Mouse (Mus musculus): Measurements from ENCODE around the gene Hes7.

The Hes7 gene

DNA sequence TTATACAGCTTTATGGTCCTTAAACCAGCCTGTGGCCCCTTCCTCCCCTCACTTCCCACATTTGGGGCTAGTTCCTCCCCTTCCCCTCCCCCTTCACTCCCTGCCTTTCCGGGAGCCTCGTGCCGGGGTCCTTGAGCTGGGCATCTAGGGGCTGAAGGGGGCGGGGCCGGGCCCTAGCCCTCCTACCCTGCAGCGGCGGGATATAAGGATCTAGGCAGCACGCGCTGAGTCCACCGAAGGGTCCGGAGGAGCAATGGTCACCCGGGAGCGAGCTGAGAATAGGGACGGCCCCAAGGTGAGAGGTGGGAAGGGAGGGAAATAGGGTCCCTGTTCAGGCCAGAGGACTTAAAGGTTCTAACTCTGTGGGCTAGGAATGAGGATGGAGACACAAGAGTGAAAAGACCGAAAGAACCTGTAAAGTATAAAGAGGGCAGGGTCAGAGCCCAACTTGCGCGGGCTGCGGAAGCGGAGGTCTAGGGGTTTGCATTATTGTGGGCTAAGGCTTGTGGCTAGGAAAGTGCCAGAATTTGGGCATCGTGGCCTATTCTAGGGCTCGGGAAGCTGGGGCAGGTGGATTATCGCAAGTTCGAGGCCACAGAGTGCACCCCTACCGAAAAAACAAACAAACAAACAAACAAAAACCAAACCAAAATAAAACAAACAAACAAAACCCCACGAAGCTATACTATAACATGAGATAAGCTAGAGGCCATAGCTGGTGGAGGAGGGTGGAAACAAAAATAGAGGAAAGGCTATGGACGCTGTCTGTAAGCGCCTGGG, at the start of gene Hes7:
Gene Hes7 (plus strand): TSS at position 184 of the 780 bp plus-strand sequence.
- DNase-seq (ENCODE audit: low read depth, low spot score) = no peak

DNA sequence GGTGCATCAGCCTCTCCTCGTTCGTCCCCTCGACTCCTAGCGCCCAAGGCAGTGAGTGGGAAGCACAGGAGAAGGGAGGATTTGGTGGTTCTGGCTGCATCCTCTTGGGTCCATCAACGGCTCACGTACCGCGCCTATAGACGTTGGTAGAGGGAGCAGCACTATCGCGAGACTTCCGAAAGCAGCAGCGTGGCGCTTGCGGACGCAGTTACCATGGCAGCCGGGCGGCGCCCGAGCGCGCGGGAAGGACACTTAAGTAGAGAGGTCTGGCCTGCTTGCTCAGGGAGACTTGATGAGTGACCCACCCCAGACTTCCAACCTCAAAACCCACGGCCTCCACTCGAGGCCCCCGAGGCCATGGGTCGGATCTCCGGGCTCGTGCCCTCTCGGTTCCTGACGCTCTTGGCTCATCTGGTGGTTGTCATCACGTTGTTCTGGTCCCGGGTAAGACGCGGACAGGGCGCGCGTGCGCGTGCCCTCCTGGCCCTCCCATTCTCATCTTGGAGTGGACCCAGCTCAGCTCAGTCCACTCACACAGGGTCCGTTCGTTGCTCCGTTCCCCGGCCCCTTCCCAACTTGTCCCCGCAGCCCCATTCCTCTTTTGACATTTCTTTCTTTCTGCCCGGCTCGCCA, 49.5 kb upstream of the Hes7 start, which contains the start of gene Tmem107:
Gene Tmem107 (plus strand): TSS at position 217 of the 633 bp plus-strand sequence.
- peak; percentile 96 for DNase-seq (ENCODE audit: low read depth, low spot score)

DNA sequence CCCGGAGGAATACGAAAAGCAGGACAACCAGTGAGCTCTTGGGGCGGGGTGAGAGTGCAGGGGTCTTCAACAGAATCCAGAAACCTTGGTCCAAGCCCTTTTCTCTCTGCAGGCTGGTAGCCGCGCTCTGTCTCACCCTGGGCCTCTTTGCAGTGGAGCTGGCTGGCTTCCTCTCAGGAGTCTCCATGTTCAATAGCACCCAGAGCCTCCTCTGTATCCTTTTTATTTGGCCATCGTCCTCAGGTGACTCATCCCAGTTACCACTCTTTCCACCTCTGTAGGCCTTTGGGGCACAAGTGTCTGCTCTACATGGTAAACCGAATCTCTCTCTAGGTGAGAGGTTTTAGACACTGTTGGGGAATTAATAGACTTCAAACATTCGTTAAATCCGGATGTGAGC, 48.9 kb upstream of the Hes7 start:
- DNase-seq (ENCODE audit: low read depth, low spot score) = peak; percentile 73

DNA sequence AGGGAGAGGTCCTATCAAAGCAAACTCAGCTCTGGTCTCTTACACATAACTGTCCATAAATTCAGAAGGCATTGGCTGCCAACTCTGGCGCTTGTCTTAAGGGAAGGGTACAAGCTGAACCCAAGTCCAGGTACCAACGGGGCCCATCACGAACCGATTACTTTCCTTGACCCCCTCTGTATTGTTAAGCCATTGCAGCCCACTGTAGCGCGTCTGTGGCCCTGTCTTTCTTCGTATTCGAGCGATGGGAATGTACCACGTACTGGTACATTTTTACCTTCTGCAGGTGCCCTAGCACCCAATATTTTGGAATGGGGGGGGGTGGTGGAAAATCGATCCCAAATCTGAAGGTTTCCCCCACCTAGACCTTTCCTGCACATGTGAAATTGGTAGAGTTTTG, 48.0 kb upstream of the Hes7 start:
- DNase-seq (ENCODE audit: low read depth, low spot score) = no peak

DNA sequence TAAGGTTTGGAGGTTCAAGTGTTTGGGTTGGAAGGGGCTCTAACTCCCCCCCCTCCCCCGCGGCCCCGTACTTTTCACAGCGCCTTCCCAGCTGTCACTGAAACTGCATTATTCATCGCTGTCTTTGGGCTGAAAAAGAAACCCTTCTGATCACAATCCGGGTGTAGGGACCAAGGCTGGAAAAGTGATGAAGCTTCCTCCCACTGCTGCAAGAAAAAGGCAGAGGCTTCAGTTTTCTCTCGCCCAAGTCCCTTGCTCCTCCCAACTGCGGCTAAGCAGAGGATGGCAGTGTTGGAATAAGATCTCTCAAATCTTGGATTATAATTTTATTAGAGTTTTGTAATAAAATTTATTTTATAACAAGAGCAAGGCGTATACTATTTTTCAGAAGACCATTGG, 47.5 kb upstream of the Hes7 start:
- DNase-seq (ENCODE audit: low read depth, low spot score) = no peak

DNA sequence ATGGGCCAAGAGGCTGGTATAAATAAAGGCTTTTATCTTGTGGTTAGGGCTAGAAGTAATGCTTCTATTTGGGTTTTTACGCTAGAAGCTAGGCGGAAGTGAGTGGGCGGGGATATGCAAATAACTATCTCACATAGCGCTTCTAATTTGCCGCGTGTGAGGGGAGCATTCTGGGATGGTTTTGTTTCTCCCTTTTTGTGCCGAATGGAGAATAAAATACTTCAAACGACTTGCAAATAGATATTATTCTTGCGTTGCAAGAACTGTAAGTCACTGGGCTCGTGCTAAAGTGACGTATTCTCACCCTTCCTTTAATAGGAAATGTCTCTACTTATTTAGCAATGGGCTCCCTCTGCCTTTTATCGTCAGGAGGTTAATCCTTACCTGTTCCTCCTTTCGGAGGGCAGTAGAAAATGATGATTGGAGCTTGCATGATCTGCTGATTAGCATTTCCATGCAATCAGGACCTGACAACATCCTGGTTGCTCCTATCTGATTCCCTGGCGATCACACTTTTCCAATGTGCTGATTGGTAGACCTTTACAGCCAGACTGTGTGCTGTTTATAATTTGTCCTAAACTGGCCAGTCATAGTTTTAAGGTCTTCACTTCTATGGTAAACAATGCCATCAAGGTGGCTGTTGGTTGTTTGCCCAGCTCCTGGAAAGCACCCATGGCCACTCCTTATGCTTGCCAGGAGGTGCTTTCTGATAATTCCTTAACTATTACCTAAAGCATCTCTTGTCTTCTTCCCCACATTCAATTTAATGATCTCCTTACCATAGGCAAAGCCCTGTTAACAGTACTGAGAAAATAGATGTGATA, 46.9 kb upstream of the Hes7 start:
- DNase-seq (ENCODE audit: low read depth, low spot score) = peak; percentile 98

DNA sequence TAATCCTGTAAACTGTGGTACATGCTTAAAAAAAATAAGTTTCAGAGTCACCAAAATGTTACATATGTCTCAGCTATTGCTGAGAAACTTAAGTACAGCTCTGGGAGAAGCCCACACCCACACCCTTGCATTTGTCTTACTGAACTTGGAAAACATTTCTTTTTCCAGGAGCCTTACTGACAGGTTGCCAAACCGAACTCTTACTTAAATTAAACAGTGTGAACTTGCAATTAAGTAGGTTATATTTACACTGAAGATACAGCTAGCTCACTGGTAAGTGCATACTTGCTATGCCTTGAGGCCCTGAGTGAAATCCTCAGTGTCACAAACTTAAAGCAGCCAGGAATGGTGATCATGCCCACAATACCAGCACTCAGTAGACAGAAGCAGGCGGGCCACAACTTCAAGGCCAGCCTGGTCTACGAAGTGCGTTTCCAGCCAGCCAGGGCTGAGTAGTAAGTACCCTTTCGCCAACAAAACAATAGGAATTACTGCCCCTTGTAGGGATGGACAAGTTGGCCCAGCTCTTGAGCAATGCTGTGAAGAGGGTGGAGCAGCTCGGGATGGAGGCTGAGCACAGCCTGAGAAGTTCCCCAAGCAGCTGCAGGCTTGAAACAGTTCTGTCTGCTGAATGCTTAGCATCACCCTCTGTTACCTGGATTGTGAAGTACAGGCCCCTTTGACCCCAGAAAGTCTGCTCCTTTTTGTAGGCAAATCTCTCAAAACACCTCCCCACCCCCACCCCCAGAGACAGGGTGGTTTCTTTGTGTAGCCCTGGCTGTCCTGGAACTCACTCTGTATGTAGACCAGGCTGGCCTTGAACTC, 46.0 kb upstream of the Hes7 start:
- DNase-seq (ENCODE audit: low read depth, low spot score) = peak; percentile 57

DNA sequence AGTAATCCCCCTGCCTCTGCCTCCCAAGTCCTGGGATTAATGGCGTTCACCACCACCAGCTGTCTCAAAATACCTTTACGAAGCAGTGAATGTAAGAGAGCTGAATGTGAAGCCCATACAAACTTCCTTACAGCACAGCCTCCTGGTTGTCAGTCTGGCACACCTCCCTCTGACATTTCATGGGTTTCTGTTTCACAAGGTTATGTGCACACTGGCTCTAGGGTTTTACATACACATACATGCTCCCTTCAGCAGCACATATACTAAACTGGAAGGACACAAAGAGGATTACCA, 45.5 kb upstream of the Hes7 start:
- no peak for DNase-seq (ENCODE audit: low read depth, low spot score)

DNA sequence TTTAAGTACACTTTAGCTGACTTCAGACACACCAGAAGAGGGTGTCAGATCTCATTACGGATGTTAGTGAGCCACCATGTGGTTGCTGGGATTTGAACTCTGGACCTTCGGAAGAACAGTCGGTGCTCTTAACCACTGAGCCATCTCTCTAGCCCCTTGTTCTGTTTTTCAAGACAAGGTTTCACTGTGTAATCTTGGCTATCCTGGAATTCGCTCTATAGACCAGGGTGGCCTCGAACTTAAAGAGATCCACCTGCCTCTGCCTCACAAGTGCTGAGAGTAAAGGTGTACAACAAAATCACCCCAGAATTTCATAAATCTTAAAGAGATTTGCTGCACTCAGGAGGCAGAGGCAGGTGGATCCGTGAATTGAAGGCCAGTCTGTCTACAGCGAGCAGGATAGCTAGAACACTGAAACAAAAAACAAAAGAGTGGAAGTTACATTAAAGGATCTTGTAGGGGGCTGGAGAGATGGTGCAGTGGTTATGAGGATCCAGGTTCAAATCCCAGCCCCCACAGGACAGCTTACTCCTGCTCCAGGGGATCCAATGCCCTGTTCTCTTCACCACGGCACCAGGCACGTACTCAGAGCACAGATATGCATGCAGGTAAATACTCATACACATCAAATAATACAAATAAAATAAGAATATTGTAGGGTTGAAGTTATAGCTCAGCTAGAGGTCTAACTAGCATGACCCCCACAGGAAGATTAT, 44.3 kb upstream of the Hes7 start:
- DNase-seq (ENCODE audit: low read depth, low spot score) = peak; percentile 55

DNA sequence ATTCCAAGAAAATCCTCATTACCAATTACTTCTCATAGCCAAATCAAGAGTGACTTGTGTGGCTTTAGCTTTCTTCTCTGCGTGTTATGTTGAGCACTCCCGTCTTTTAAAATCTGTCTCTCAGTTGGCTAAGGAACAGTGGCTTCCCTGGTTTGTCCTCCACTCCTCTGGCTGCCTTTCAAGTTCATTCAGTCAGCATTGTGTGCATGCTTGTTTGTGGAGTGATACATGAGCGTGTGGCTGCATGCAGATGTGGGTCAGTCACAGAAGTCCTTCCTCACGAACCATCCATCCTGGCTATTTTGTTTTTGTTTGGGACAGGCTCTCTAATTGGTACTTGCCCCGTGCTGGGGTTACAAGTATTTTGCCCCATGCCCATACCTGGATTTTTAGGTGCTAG, 43.6 kb upstream of the Hes7 start:
- no peak for DNase-seq (ENCODE audit: low read depth, low spot score)

DNA sequence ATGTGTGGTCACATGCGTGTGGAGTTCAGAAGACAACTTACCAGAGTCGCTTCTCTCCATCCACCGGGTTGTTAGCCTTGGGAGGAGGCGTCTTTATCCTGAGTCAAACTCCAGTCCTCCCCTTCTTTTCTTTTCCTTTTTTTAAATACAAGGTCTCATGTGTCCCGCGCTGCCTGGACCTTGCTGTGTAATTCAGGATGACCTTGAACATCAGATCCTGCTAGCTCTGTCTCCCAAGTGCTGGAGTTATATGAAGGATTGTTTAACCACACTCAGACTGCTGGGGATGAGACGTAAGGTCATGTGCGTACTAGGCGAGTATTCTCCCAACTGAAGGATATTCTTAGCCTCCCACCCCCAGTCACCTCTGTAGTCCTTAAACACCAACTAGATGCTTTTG, 42.9 kb upstream of the Hes7 start:
- DNase-seq (ENCODE audit: low read depth, low spot score) = no peak

DNA sequence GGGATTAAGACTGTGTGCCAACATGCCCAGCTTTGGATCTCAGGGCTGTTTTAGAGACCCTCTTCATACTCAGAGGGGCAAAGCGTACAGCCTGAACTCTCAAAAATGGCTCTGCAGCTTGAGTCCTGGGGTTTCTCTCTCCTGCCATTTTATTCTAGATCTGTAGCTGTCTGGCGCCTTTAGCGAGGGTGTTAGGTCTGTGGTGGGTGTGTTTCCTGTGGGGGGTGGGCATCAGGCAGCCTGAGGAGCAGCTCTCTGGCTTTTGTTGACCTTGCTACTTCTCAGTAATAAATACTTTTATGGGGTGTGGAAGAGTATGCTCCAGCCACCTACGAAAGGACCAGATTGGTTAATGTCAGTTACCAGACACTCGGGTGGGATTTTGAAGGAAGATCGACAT, 42.2 kb upstream of the Hes7 start:
- DNase-seq (ENCODE audit: low read depth, low spot score) = no peak

DNA sequence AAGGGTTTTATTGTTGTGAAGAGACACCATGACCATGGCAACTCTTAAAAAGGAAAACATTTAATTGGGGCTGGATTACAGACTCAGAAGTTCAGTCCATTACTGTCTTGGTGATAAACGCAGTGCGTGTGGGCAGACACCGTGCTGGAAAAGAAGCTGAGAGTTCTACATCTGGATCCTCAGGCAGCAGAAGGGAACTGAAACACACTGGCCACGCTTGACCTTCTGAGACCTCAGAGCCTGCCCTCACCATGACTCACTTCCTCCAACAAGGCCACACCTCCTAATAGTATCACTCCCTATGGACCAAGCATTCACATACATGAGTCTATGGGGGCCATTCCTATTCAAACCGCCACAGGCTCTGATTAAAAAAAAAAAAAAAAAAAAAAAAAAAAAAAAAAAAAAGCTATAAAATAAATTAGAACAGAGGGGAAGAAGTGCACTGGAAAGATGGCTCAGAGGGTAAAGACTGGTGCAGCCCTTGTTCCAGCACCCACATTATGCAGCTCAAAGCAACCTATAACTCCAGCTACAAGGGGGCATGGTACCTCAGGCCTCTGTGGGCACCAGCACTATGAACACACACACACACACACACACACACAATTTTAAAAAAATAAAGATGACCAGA, 41.3 kb upstream of the Hes7 start:
- peak; percentile 96 for DNase-seq (ENCODE audit: low read depth, low spot score)

DNA sequence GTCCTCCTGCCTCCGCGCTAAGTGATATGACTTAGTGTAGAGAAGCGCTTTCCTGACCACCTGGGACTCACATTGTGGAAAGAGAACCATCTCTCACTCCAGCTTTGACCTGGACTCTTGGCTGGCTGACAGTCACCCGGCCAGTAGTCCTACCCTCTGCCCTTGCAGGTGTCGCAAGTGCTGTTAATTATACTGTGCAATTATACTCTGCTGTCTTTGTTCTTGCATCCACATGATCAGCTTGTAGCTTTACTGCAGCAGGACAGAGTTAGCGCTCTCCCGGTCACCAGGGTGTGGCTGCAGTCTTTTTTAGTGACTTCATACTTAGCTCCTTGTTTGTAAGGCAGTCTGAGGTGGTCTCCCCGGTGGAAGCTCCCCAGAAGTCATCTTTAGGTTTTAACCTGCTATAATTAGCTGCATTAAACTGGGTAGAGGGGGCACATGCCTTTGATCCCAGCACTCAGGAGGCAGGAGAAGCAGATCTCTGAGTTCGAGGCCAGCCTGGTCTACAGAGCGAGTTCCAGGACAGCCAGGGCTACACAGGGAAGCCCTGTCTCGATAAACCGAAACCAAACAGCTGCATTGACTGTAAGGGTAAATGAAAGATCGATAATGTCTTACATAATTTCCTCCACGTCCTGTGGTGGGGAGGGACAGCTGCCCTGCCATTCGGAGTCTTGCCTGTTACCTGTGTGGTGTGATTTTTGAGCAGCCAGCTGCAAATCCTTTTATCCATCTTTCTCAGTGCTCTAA, 39.9 kb upstream of the Hes7 start:
- DNase-seq (ENCODE audit: low read depth, low spot score) = no peak

DNA sequence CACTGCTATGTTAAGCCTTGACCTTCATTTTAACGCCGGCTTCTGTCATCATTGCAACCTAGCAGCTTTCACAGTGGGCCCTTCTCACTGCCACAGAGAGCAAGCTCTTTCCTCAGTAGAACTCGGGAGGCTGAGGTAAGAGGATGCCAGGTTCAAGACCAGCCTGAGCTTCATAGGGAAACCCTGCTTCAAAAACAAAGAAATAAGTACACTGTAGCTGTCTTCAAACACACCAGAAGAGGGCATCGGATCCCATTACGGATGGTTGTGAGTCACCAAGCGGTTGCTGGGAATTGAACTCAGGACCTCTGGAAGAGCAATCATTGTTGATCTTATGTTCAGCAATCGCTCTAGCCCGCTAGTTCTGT, 39.4 kb upstream of the Hes7 start:
- no peak for DNase-seq (ENCODE audit: low read depth, low spot score)

DNA sequence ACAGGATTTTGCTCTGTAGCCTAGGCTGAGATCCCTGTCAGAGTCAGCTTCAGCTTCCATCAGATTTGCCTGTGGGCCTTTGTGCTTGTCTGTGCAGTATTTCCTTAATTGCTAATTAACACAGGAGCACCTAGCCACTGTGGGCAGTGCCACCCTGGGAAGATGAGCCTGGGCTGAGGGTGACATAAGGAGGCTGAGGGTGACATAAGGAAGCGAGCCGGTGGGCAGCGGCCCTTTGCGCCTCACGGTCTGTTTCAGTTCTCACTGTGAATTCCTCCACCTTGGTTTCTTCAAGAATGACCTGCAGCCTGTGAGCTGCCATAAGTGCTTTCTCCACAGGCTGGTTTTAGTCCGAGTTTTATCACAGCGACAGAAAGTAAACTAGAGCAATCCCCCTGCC, 38.6 kb upstream of the Hes7 start:
- DNase-seq (ENCODE audit: low read depth, low spot score) = no peak

DNA sequence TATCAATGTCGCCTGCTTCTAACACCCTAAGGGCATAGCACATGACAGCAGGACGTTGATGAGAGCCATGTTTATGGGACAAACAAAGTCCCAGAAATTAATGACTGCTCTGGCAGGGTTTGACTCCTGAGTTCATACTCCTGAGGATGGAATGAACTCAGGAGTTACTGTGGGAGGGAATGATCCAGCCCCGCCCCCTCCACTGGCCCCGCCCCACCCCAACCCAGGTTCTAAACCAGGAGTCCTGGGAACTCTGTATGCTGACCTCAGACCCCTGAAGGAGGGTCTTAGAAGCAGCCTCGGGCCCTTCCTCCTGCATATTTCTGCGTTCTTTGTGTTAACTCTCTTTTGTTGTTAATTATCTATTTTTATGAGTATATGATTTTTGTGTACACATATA, 34.6 kb upstream of the Hes7 start:
- no peak for DNase-seq (ENCODE audit: low read depth, low spot score)

DNA sequence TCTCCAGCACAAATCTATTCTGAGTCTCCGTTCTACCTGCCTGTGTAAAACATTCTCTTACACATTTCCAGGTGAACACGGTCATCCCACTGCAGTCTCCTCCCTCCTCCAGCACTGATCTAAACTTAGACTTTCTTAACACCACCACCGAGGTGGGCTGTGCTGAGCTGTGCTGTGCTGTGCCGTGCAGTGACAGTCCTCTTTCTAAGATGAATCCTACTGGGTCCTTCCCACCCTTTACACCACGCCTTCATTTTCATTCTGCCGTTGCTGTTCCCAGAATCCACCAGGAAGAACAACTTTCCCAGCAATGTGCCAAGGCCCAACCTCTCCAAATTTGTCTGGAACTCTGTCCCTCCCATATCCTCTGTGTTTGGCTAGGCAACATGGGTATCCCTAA, 33.8 kb upstream of the Hes7 start:
- no peak for DNase-seq (ENCODE audit: low read depth, low spot score)

DNA sequence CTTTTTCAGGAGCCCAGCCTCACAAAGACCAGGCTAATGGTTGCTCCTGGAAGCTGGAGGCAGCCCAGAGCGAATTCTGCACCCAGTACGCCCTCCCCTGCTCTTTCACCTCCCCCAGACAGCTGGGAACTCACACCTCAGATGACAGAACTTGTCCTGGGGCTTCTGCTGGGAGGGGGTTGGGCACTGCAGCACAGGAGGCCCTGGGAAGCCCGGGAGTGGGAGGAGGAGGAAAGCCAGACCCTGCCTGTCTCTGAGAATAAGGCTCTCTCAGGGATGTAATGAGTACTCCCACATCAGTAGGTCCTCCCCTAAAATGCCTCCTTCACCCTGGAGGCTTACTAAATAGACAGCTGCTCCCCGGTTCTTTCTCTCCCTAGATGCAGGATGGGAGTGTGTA, 33.1 kb upstream of the Hes7 start:
- DNase-seq (ENCODE audit: low read depth, low spot score) = no peak

DNA sequence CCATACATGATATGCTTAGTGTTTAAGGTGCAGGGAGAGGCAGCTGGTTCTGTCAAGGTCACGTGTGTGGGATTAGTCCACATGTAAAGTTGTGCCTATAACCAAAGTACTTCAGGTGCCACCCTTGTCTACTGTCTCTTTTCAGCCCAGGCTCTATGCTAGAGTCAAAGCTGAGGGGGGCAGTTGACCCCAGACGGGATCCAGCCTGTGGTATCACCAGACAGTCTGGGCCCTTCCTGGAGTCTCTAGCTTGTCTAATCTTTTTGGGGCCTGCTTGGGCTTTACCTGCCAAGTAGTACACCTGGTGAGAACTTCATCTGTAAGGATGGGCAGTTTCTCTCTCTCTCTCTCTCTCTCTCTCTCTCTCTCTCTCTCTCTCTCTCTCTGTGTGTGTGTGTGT, 32.6 kb upstream of the Hes7 start:
- no peak for DNase-seq (ENCODE audit: low read depth, low spot score)
